Mouse (Mus musculus) heart, embryonic 10.5 days (tissue): ENCODE data around the gene Gab2. TPM values are rescaled to one million over a fixed set of nuclear protein-coding genes. Genes with fewer than 3 reads are reported as not detected.
A peak's percentile ranks its signal among the peaks of the same experiment; 100 is the strongest.

ENCODE experiments used
- DNase-seq: peaks from one replicate; pipeline ENCODE4 v3.0.0-alpha.2; 2017; ENCODE audit warnings: low spot score
- H3K27ac ChIP-seq: fragments of 300-500 bp; sonication (generic); 2 replicates; pipeline ENCODE4 v1.5.1; 2016; ENCODE audit warnings: mild to moderate bottlenecking
- H3K27me3 ChIP-seq: fragments of 300-500 bp; sonication (generic); 2 replicates; pipeline ENCODE4 v1.6.1; 2016; ENCODE audit warnings: mild to moderate bottlenecking; ENCODE audit not compliant: poor library complexity, insufficient read depth, severe bottlenecking
- H3K36me3 ChIP-seq: fragments of 300-500 bp; sonication (generic); 2 replicates; pipeline ENCODE4 v1.6.1; 2016; ENCODE audit warnings: mild to moderate bottlenecking, moderate library complexity
- H3K4me1 ChIP-seq: fragments of 300-500 bp; sonication (generic); 2 replicates; pipeline ENCODE4 v1.6.1; 2016; ENCODE audit warnings: mild to moderate bottlenecking
- H3K4me3 ChIP-seq: fragments of 300-500 bp; sonication (generic); 2 replicates; pipeline ENCODE4 v1.5.1; 2016; ENCODE audit warnings: mild to moderate bottlenecking, moderate library complexity
- H3K9me3 ChIP-seq: fragments of 300-500 bp; sonication (generic); 2 replicates; pipeline ENCODE4 v1.6.1; 2016; ENCODE audit warnings: mild to moderate bottlenecking, moderate library complexity
- WGBS: fragments of 180-500 bp; shearing (Covaris S2); methylation state at CpG from one replicate; pipeline ENCODE4 v1.1.7; 2016; 5-methylcytosine and 5-hydroxymethylcytosine counted together
- polyA plus RNA-seq: library from polyadenylated mRNA; unstranded; fragments of >200 nt; fragmentation: Nextera tagmentation; extraction: Ambion mirVana; gene quantifications from 2 replicates; pipeline ENCODE4 v1.2.1, GENCODE M21; 2016

Gab2 gene
- polyA plus RNA-seq, 1 experiment from 2014 or later: 6.7 TPM

- Histone ChIP-seq H3K4me3 (no peak overlapping the region), H3K36me3 (peaks cover 64% of the 10 kb centered on the region), H3K27ac (no peak overlapping the region), H3K4me1 (no peaks in the 10 kb centered on the region; the same call in 1 of the 2 replicates), H3K9me3 (no peaks in the 10 kb centered on the region), H3K27me3 (no peaks in the 10 kb centered on the region)
- 66% methylated on average over 2 of the region's 2 CpGs for WGBS
- DNase-seq: peak; percentile 51
These were observed 219.5 kb downstream of the Gab2 start for GRCm38 (mm10) chr7:97300914-97301313.

- H3K36me3 ChIP-seq: peaks cover 68% of the 10 kb centered on the region
- no peak overlapping the region for H3K4me3 ChIP-seq
- WGBS: 82% methylated on average over 8 of the region's 8 CpGs
- H3K4me1 ChIP-seq: no peaks in the 10 kb centered on the region; the same call in 1 of the 2 replicates
- no peaks in the 10 kb centered on the region for H3K9me3 ChIP-seq
- no peak overlapping the region for H3K27ac ChIP-seq
- no peaks in the 10 kb centered on the region for H3K27me3 ChIP-seq
- peak; percentile 43 for DNase-seq
These were observed 219.9 kb downstream of the Gab2 start for GRCm38 (mm10) chr7:97301321-97301720.

GRCm38 (mm10) chr7:97302261-97302660, 220.9 kb downstream of the Gab2 start:
- Histone ChIP-seq H3K4me3 (no peak overlapping the region), H3K27ac (no peak overlapping the region), H3K27me3 (no peaks in the 10 kb centered on the region), H3K36me3 (peaks cover 77% of the 10 kb centered on the region), H3K4me1 (no peaks in the 10 kb centered on the region; the same call in 1 of the 2 replicates), H3K9me3 (no peaks in the 10 kb centered on the region)
- DNase-seq: peak; percentile 63
- WGBS: 81% methylated on average over 4 of the region's 4 CpGs

GRCm38 (mm10) chr7:97302876-97303275, 221.5 kb downstream of the Gab2 start:
- 82% methylated on average over 4 of the region's 4 CpGs for WGBS
- peaks cover 81% of the 10 kb centered on the region for H3K36me3 ChIP-seq
- H3K27ac ChIP-seq: no peak overlapping the region
- no peaks in the 10 kb centered on the region for H3K9me3 ChIP-seq
- DNase-seq: peak; percentile 30
- H3K4me3 ChIP-seq: no peak overlapping the region
- no peaks in the 10 kb centered on the region; the same call in 1 of the 2 replicates for H3K4me1 ChIP-seq
- no peaks in the 10 kb centered on the region for H3K27me3 ChIP-seq

- 72% methylated on average over 2 of the region's 2 CpGs for WGBS
- Histone ChIP-seq H3K27ac (no peak overlapping the region), H3K36me3 (peaks cover 88% of the 10 kb centered on the region), H3K4me1 (no peaks in the 10 kb centered on the region; the same call in 1 of the 2 replicates), H3K4me3 (no peak overlapping the region), H3K27me3 (no peaks in the 10 kb centered on the region), H3K9me3 (no peaks in the 10 kb centered on the region)
- peak; percentile 56 for DNase-seq
These were observed 222.2 kb downstream of the Gab2 start for GRCm38 (mm10) chr7:97303614-97304013.

GRCm38 (mm10) chr7:97304471-97304870, 223.1 kb downstream of the Gab2 start:
- H3K4me3 ChIP-seq: no peak overlapping the region
- H3K27me3 ChIP-seq: no peaks in the 10 kb centered on the region
- H3K9me3 ChIP-seq: no peaks in the 10 kb centered on the region
- peaks cover 89% of the 10 kb centered on the region for H3K36me3 ChIP-seq
- DNase-seq: peak; percentile 66
- H3K27ac ChIP-seq: no peak overlapping the region
- H3K4me1 ChIP-seq: no peaks in the 10 kb centered on the region; the same call in 1 of the 2 replicates

GRCm38 (mm10) chr7:97305206-97305605, 223.8 kb downstream of the Gab2 start:
- H3K36me3 ChIP-seq: peaks cover 94% of the 10 kb centered on the region
- H3K27ac ChIP-seq: no peak overlapping the region
- H3K9me3 ChIP-seq: no peaks in the 10 kb centered on the region
- H3K4me3 ChIP-seq: no peak overlapping the region
- H3K4me1 ChIP-seq: no peaks in the 10 kb centered on the region; the same call in 1 of the 2 replicates
- WGBS: 77% methylated on average over 4 of the region's 4 CpGs
- H3K27me3 ChIP-seq: no peaks in the 10 kb centered on the region
- DNase-seq: peak; percentile 52

- Histone ChIP-seq H3K9me3 (no peaks in the 10 kb centered on the region), H3K4me3 (no peak overlapping the region), H3K4me1 (no peaks in the 10 kb centered on the region), H3K27me3 (no peaks in the 10 kb centered on the region), H3K36me3 (peaks cover 96% of the 10 kb centered on the region), H3K27ac (no peak overlapping the region)
- peak; percentile 35 for DNase-seq
- WGBS: 86% methylated on average over 2 of the region's 2 CpGs
These were observed 225.4 kb downstream of the Gab2 start for GRCm38 (mm10) chr7:97306813-97307212.

GRCm38 (mm10) chr7:97307546-97307945, 226.2 kb downstream of the Gab2 start:
- Histone ChIP-seq H3K36me3 (peaks cover 97% of the 10 kb centered on the region), H3K27me3 (no peaks in the 10 kb centered on the region), H3K4me1 (no peaks in the 10 kb centered on the region), H3K9me3 (no peaks in the 10 kb centered on the region), H3K27ac (no peak overlapping the region), H3K4me3 (no peak overlapping the region)
- peak; percentile 52 for DNase-seq
- WGBS: 96% methylated on average over 1 of the region's 1 CpGs

GRCm38 (mm10) chr7:97309461-97310340, 228.3 kb downstream of the Gab2 start:
- Histone ChIP-seq H3K4me1 (no peaks in the 10 kb centered on the region), H3K27ac (no peak overlapping the region), H3K27me3 (no peaks in the 10 kb centered on the region), H3K36me3 (peaks cover 79% of the 10 kb centered on the region), H3K4me3 (no peak overlapping the region), H3K9me3 (no peaks in the 10 kb centered on the region)
- peak; percentile 62 for DNase-seq
- WGBS: 83% methylated on average over 4 of the region's 4 CpGs

GRCm38 (mm10) chr7:97310341-97310635, 228.9 kb downstream of the Gab2 start:
- no peak overlapping the region for H3K4me3 ChIP-seq
- H3K27me3 ChIP-seq: no peaks in the 10 kb centered on the region
- no peaks in the 10 kb centered on the region for H3K9me3 ChIP-seq
- peak; percentile 55 for DNase-seq
- 79% methylated on average over 3 of the region's 3 CpGs for WGBS
- H3K36me3 ChIP-seq: peaks cover 73% of the 10 kb centered on the region
- H3K27ac ChIP-seq: no peak overlapping the region
- H3K4me1 ChIP-seq: no peaks in the 10 kb centered on the region

- no peak overlapping the region for H3K4me3 ChIP-seq
- WGBS: 88% methylated on average over 14 of the region's 14 CpGs
- DNase-seq: no peak
- no peaks in the 10 kb centered on the region for H3K9me3 ChIP-seq
- H3K4me1 ChIP-seq: no peaks in the 10 kb centered on the region
- H3K27ac ChIP-seq: no peak overlapping the region
- H3K36me3 ChIP-seq: peaks cover 59% of the 10 kb centered on the region
- no peaks in the 10 kb centered on the region for H3K27me3 ChIP-seq
These were observed 230.2 kb downstream of the Gab2 start for GRCm38 (mm10) chr7:97311620-97312019.

GRCm38 (mm10) chr7:97312196-97312595, 230.8 kb downstream of the Gab2 start:
- H3K4me3 ChIP-seq: no peak overlapping the region
- H3K4me1 ChIP-seq: no peaks in the 10 kb centered on the region
- H3K36me3 ChIP-seq: peaks cover 54% of the 10 kb centered on the region
- H3K27me3 ChIP-seq: no peaks in the 10 kb centered on the region
- H3K9me3 ChIP-seq: no peaks in the 10 kb centered on the region
- DNase-seq: no peak
- no peak overlapping the region for H3K27ac ChIP-seq
- 87% methylated on average over 17 of the region's 17 CpGs for WGBS
